Mouse (Mus musculus) forebrain, embryonic 15.5 days (tissue): ENCODE data around the gene Tmem186. TPM values are rescaled to one million over a fixed set of nuclear protein-coding genes. Genes with fewer than 3 reads are reported as not detected.

ENCODE experiments used
- ATAC-seq: fragments of 200-750 bp; cut with Nextera tagmentation; replicated peaks from 2 replicates; pipeline ENCODE4 v1.8.0; 2017; ENCODE audit warnings: mild to moderate bottlenecking, moderate TSS enrichment, moderate library complexity
- H3K27ac ChIP-seq: fragments of 300-500 bp; sonication (generic); replicated peaks from 2 replicates; pipeline ENCODE4 v1.5.1; 2015; ENCODE audit warnings: mild to moderate bottlenecking, inconsistent platforms
- H3K27me3 ChIP-seq: fragments of 300-500 bp; sonication (generic); 2 replicates; pipeline ENCODE4 v1.6.1; 2015; ENCODE audit warnings: inconsistent platforms
- H3K36me3 ChIP-seq: fragments of 300-500 bp; sonication (generic); 2 replicates; pipeline ENCODE4 v1.6.1; 2015; ENCODE audit warnings: mild to moderate bottlenecking, inconsistent platforms
- H3K4me1 ChIP-seq: fragments of 300-500 bp; sonication (generic); 2 replicates; pipeline ENCODE4 v1.6.1; 2015; ENCODE audit warnings: inconsistent platforms
- H3K4me2 ChIP-seq: fragments of 300-500 bp; sonication (generic); replicated peaks from 2 replicates; pipeline ENCODE4 v1.6.1; 2015; ENCODE audit warnings: mild to moderate bottlenecking, inconsistent platforms
- H3K4me3 ChIP-seq: fragments of 300-500 bp; sonication (generic); 2 replicates; pipeline ENCODE4 v1.5.1; 2015; ENCODE audit warnings: mild to moderate bottlenecking, inconsistent platforms
- H3K9ac ChIP-seq: fragments of 300-500 bp; sonication (generic); replicated peaks from 2 replicates; pipeline ENCODE4 v1.6.1; 2015; ENCODE audit warnings: mild to moderate bottlenecking, inconsistent platforms
- H3K9me3 ChIP-seq: fragments of 300-500 bp; sonication (generic); 2 replicates; pipeline ENCODE4 v1.6.1; 2016; ENCODE audit warnings: inconsistent platforms
- WGBS: fragments of 180-500 bp; shearing (Covaris S2); methylation state at CpG from one replicate; pipeline ENCODE4 v1.1.7; 2015; ENCODE audit warnings: mixed read lengths; 5-methylcytosine and 5-hydroxymethylcytosine counted together
- polyA plus RNA-seq: library from polyadenylated mRNA; unstranded; fragments of >200 nt; fragmentation: Nextera tagmentation; extraction: Ambion mirVana; gene quantifications from 2 replicates; pipeline ENCODE4 v1.2.1, GENCODE M21; 2015

Gene Tmem186
- 24.8 and 25.9 TPM in 2 replicates for polyA plus RNA-seq

GRCm38 (mm10) chr16:8637217-8638051 is at the start of gene Tmem186, which contains the start of gene Pmm2:
Tmem186 (minus strand) TSS chr16:8637712.
Pmm2 (plus strand) TSS chr16:8637674.
- peaks cover 8% of the 10 kb centered on the region for H3K36me3 ChIP-seq
- ATAC-seq = peak; percentile 95
- H3K4me3 ChIP-seq = peak within 1 kb of the TSS; percentile 65
- under 1% methylated on average over 59 of the region's 59 CpGs for WGBS
- H3K27ac ChIP-seq = peak within 1 kb of the TSS; percentile 89
- H3K9ac ChIP-seq = peak within 1 kb of the TSS; percentile 84
- peaks cover 31% of the 10 kb centered on the region for H3K4me1 ChIP-seq
- no peaks in the 10 kb centered on the region for H3K9me3 ChIP-seq
- H3K27me3 ChIP-seq = no peaks in the 10 kb centered on the region
- H3K4me2 ChIP-seq = peak within 1 kb of the TSS; percentile 84

- peaks cover 24% of the 10 kb centered on the region for H3K36me3 ChIP-seq
- H3K9me3 ChIP-seq = no peaks in the 10 kb centered on the region
- H3K9ac ChIP-seq = no peak overlapping the region
- H3K27ac ChIP-seq = no peak overlapping the region
- 85% methylated on average over 11 of the region's 11 CpGs for WGBS
- no peak overlapping the region for H3K4me3 ChIP-seq
- peaks cover 3% of the 10 kb centered on the region; the same call in 1 of the 2 replicates for H3K4me1 ChIP-seq
- ATAC-seq = no peak
- no peak overlapping the region for H3K4me2 ChIP-seq
- no peaks in the 10 kb centered on the region for H3K27me3 ChIP-seq
These were observed 49.5 kb upstream of the Tmem186 start for GRCm38 (mm10) chr16:8686871-8687535.

DNA sequence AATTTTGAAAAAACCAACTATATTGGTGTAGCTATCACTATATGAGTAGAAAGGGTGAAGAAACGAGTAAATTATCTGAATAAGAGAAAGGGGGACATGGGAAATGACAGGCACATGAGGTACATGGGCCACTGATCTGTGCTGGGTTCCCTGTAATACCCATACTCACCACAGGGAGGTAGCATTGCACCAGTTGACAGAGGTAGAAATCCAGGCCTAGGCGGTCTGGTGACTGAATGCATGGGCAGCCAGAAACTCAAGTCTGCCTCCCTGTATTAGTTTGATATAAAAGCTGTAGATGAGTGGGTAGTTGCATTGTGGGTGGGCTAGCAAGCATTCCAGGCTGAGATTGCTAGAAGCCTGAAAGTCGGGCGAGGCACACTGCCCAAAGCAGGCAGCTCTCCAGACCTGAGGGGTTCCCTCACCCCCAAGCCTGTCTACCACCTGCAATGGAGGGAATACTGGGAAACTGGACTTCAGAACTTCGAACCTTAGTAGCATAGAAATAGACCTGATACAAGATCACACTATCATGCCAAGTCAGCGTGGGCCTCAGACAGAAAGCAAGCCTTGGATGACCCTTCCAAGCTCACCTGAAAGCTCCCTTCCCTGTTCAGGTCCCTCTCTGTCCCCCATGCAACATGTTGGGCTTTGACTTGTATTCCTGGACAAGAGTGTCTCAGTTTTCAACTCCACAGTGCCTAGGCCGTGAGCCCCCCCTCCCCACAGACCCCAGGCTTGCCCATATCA is 48.8 kb upstream of the Tmem186 start:
- Histone ChIP-seq H3K9me3 (no peaks in the 10 kb centered on the region), H3K4me3 (no peak overlapping the region), H3K4me1 (peaks cover 3% of the 10 kb centered on the region; the same call in 1 of the 2 replicates), H3K36me3 (peaks cover 17% of the 10 kb centered on the region), H3K27me3 (no peaks in the 10 kb centered on the region), H3K9ac (no peak overlapping the region), H3K4me2 (no peak overlapping the region), H3K27ac (no peak overlapping the region)
- peak; percentile 33; the same call in 1 of the 2 replicates for ATAC-seq
- 67% methylated on average over 7 of the region's 7 CpGs for WGBS

GRCm38 (mm10) chr16:8685087-8685486 is 47.6 kb upstream of the Tmem186 start:
- no peak for ATAC-seq
- Histone ChIP-seq H3K4me1 (peaks cover 1% of the 10 kb centered on the region; the same call in 1 of the 2 replicates), H3K27me3 (no peaks in the 10 kb centered on the region), H3K9me3 (no peaks in the 10 kb centered on the region), H3K36me3 (peaks cover 6% of the 10 kb centered on the region), H3K9ac (no peak overlapping the region), H3K27ac (no peak overlapping the region), H3K4me2 (no peak overlapping the region), H3K4me3 (no peak overlapping the region)
- 76% methylated on average over 4 of the region's 4 CpGs for WGBS

DNA sequence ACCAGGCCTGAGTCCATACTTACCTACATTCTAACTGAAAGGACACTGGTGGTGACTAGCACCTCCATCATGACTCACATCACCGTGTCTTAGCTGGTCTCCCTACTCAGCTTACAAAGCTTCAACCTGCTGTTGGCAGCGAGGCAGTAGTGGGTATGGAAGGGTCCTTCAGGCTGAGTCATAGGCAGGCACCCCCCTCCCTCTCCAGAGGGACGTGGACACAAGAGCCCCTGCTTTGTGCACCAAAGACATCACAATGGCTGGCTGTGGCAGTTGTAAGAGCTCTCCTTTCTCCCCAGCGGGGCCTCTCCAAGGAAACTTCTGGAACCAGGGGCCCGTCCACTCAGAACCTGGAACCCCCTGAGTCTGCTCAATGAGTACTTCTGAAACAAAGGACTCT is 43.0 kb upstream of the Tmem186 start, which contains the start of gene Gm5767:
TSS of gene Gm5767 (plus strand) at position 301 of the 400 bp plus-strand sequence.
- no peaks in the 10 kb centered on the region for H3K36me3 ChIP-seq
- no peak within 1 kb of the TSS for H3K4me2 ChIP-seq
- H3K27ac ChIP-seq = no peak within 1 kb of the TSS
- no peak within 1 kb of the TSS for H3K9ac ChIP-seq
- ATAC-seq = no peak
- H3K4me1 ChIP-seq = no peaks in the 10 kb centered on the region
- H3K4me3 ChIP-seq = no peak within 1 kb of the TSS
- H3K27me3 ChIP-seq = no peaks in the 10 kb centered on the region
- H3K9me3 ChIP-seq = no peaks in the 10 kb centered on the region
- 80% methylated on average over 5 of the region's 5 CpGs for WGBS

DNA sequence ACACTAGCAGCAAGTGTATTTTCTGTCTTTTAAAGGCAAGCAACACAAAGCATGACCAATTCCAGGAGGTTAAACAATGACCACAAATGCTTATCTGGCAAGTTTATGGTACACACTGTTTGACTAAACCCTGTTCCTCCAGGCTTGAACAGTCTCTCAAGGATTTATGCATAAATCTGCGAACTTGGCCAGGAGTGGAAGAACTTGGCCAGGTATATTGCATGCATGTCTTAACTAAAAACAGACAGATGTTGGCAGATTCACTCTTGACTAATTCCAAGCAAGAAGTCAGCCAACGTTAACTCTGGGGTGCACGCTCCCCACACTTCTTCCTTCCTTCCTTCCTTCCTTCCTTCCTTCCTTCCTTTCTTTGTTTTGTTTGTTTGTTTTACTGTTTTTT is 42.3 kb upstream of the Tmem186 start:
- no peaks in the 10 kb centered on the region for H3K36me3 ChIP-seq
- H3K4me3 ChIP-seq = no peak overlapping the region
- H3K27me3 ChIP-seq = no peaks in the 10 kb centered on the region
- no peak overlapping the region for H3K27ac ChIP-seq
- no peaks in the 10 kb centered on the region for H3K9me3 ChIP-seq
- no peak overlapping the region for H3K4me2 ChIP-seq
- 80% methylated on average over 3 of the region's 3 CpGs for WGBS
- no peak for ATAC-seq
- H3K4me1 ChIP-seq = no peaks in the 10 kb centered on the region
- H3K9ac ChIP-seq = no peak overlapping the region

DNA sequence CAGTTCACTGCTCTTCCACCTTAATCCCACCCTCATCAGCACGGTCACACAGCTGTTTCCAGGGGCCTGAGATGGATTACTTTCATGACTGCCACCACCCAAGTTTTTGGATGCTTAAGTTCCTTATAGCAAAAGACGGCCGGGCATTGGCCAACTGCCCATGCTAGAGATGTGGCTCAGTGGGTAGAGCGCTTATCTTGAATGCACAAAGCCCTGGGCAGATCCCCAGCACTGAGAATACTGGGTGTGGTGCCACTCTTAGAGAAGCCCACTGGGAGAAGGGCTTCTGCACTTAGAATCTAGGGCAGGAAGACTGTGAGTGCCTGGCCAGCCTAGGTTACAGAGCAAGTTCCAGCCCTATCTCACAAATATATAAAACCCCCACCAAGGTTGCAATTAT is 41.2 kb upstream of the Tmem186 start:
- 86% methylated on average over 4 of the region's 4 CpGs for WGBS
- Histone ChIP-seq H3K4me1 (no peaks in the 10 kb centered on the region), H3K4me2 (no peak overlapping the region), H3K36me3 (no peaks in the 10 kb centered on the region), H3K27ac (no peak overlapping the region), H3K9ac (no peak overlapping the region), H3K4me3 (no peak overlapping the region), H3K9me3 (no peaks in the 10 kb centered on the region), H3K27me3 (no peaks in the 10 kb centered on the region)
- no peak for ATAC-seq

GRCm38 (mm10) chr16:8678035-8678434 is 40.5 kb upstream of the Tmem186 start:
- H3K4me3 ChIP-seq = no peak overlapping the region
- no peak for ATAC-seq
- H3K27me3 ChIP-seq = 0 out of 2 replicates have a peak, but pooled peaks cover 4% of the 10 kb centered on the region
- no peaks in the 10 kb centered on the region for H3K4me1 ChIP-seq
- no peak overlapping the region for H3K27ac ChIP-seq
- H3K36me3 ChIP-seq = no peaks in the 10 kb centered on the region
- no peaks in the 10 kb centered on the region for H3K9me3 ChIP-seq
- H3K4me2 ChIP-seq = no peak overlapping the region
- 50% methylated on average over 5 of the region's 5 CpGs for WGBS
- no peak overlapping the region for H3K9ac ChIP-seq

DNA sequence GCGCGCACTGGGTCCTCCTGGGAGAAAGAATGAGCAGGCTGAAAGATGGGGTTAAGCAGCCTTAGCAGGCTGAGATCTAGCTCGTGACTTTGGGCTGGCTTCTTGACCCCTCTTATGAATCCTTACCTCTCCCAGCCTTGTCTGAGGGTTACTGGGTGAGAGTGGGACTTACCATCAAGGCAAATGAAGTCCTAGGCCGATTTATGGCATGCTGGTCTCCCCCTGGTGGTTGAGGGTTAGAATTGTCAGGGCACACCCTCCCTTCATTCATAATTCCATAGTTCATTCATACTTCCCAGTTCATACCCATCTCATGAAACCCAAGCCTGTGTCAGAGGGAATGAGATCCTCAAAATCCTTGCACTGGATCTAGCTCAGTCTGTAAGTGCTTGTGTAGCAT is 39.3 kb upstream of the Tmem186 start:
- H3K4me2 ChIP-seq = no peak overlapping the region
- no peak overlapping the region for H3K27ac ChIP-seq
- 53% methylated on average over 4 of the region's 4 CpGs for WGBS
- no peak for ATAC-seq
- H3K4me3 ChIP-seq = no peak overlapping the region
- no peak overlapping the region for H3K9ac ChIP-seq
- no peaks in the 10 kb centered on the region for H3K36me3 ChIP-seq
- 0 out of 2 replicates have a peak, but pooled peaks cover 8% of the 10 kb centered on the region for H3K27me3 ChIP-seq
- no peaks in the 10 kb centered on the region for H3K4me1 ChIP-seq
- H3K9me3 ChIP-seq = no peaks in the 10 kb centered on the region

DNA sequence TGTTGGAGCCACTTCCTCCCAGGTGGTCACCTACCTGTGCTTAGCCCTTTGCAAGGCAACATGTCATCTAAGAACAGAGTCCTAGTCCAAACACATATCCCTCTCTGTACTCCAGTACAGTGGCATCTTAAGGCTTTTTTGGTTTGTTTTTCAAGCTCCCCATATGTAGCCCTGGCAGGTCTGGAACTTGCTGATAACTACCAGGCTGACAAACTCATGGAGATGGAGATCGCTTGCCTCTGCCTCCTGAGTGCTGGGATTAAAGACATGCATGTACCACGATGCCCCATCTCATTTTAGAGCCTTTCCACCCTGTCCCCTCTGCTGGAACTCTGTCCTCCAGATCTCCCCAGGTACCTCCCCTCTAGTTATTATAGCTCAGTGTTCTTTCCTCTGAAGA is 38.7 kb upstream of the Tmem186 start:
- no peak for ATAC-seq
- H3K36me3 ChIP-seq = no peaks in the 10 kb centered on the region
- H3K27ac ChIP-seq = no peak overlapping the region
- H3K4me3 ChIP-seq = no peak overlapping the region
- H3K9ac ChIP-seq = no peak overlapping the region
- no peaks in the 10 kb centered on the region for H3K4me1 ChIP-seq
- WGBS = 82% methylated on average over 2 of the region's 2 CpGs
- 0 out of 2 replicates have a peak, but pooled peaks cover 8% of the 10 kb centered on the region for H3K27me3 ChIP-seq
- H3K9me3 ChIP-seq = no peaks in the 10 kb centered on the region
- no peak overlapping the region for H3K4me2 ChIP-seq

DNA sequence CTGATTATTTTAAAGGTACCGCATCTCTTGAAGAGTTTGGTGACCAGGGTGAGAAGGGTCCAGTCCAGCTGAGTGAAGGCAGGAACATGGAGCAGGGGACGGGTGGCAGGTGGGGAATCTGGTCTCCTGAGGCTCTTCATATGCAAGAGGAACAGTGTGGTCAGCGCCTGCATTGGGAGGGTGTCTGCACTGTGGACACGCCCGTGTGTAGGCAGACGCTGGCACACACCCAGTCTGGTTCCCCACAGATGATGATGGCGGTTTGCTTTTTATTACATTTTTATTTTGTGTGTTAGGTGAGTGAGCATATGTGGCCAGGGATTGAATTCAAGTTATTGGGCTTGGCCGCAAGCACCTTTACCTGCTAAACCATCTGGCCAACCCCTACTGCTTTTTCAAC is 38.0 kb upstream of the Tmem186 start:
- H3K9ac ChIP-seq = no peak overlapping the region
- no peak for ATAC-seq
- WGBS = 85% methylated on average over 8 of the region's 8 CpGs

More for the DNA sequence above, 38.0 kb upstream of the Tmem186 start:
- Histone ChIP-seq H3K4me2 (no peak overlapping the region), H3K4me3 (no peak overlapping the region), H3K36me3 (no peaks in the 10 kb centered on the region), H3K9me3 (no peaks in the 10 kb centered on the region), H3K4me1 (peaks cover 4% of the 10 kb centered on the region), H3K27ac (no peak overlapping the region), H3K27me3 (0 out of 2 replicates have a peak, but pooled peaks cover 8% of the 10 kb centered on the region)
